Mouse (Mus musculus) ES-Bruce4 (cell line): ENCODE results near the gene Klf5. TPM values are rescaled to one million over a fixed set of nuclear protein-coding genes. Genes with fewer than 3 reads are reported as not detected.
A peak's percentile ranks its signal among the peaks of the same experiment; 100 is the strongest.

Experiments used
- H3K27ac ChIP-seq: 2 replicates; pipeline ENCODE4 v1.5.1; 2012; ENCODE audit warnings: low read length, inconsistent platforms; ENCODE audit not compliant: insufficient read depth
- H3K27me3 ChIP-seq: 2 replicates; pipeline ENCODE4 v1.6.1; 2012; ENCODE audit warnings: mild to moderate bottlenecking, low read length, inconsistent platforms; ENCODE audit not compliant: control insufficient read depth, poor library complexity, insufficient read depth, severe bottlenecking
- H3K36me3 ChIP-seq: 2 replicates; pipeline ENCODE4 v1.6.1; 2012; ENCODE audit warnings: inconsistent platforms, mild to moderate bottlenecking, low read length, moderate library complexity; ENCODE audit not compliant: control insufficient read depth, poor library complexity, insufficient read depth, severe bottlenecking
- H3K4me1 ChIP-seq: one replicate; pipeline ENCODE4 v1.8.1; 2011; ENCODE audit warnings: low read length; ENCODE audit not compliant: control insufficient read depth, insufficient read depth
- H3K4me3 ChIP-seq: 2 replicates; pipeline ENCODE4 v1.5.1; 2011; ENCODE audit warnings: low read depth, mild to moderate bottlenecking, low read length
- H3K9ac ChIP-seq: 2 replicates; pipeline ENCODE4 v1.6.1; 2012; ENCODE audit warnings: low read depth, mild to moderate bottlenecking, inconsistent platforms; ENCODE audit not compliant: poor library complexity, severe bottlenecking
- H3K9me3 ChIP-seq: replicated peaks from 2 replicates; pipeline ENCODE4 v1.6.1; 2012; ENCODE audit warnings: mild to moderate bottlenecking, low read length, inconsistent platforms; ENCODE audit not compliant: control insufficient read depth, poor library complexity, insufficient read depth, severe bottlenecking
- CTCF ChIP-seq: IDR thresholded peaks from one replicate; pipeline ENCODE4 v1.8.1; 2011; ENCODE audit warnings: low read depth, low read length
- EP300 ChIP-seq: IDR thresholded peaks from 2 replicates; pipeline ENCODE4 v1.6.1; 2011; ENCODE audit warnings: low read depth, low read length; ENCODE audit not compliant: insufficient read depth
- POLR2A ChIP-seq: IDR thresholded peaks from one replicate; pipeline ENCODE4 v1.8.1; 2011; ENCODE audit warnings: low read length; ENCODE audit not compliant: insufficient read depth
- polyA plus RNA-seq: library from polyadenylated mRNA; stranded (reverse); fragments of >200 nt; gene quantifications from 2 replicates; pipeline ENCODE4 v1.2.4, GENCODE M21; 2011; ENCODE audit warnings: low read depth; ENCODE audit not compliant: missing spikeins, insufficient read depth, insufficient read length

Klf5 gene
- polyA plus RNA-seq, 1 experiment: 122 TPM

DNA sequence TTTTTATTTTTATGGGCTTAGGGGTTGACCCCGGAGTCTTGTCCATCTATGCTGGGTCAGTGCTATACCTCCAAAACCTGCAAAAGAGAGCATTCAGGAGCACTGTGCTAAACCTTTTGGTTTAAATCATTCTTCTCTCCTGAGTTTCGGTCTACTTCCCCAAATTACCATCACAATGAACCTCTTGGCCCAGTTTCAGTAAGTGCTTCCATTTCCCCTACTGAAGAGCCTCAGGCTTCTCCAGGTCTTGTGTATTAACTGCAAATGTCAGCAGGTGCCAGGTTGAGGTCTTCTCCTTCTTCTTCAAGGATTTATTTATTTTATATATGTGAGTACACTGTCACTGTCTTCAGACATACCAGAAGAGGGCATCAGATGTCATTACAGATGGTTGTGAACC, 55.6 kb downstream of the Klf5 start:
- H3K9me3 ChIP-seq: no peaks in the 10 kb centered on the region
- H3K36me3 ChIP-seq: no peaks in the 10 kb centered on the region
- peaks cover 9% of the 10 kb centered on the region for H3K4me1 ChIP-seq
- no peak for TF ChIP-seq CTCF
- no peak for TF ChIP-seq POLR2A
- no peak for TF ChIP-seq EP300
- peak overlapping the region; percentile 96 for H3K27ac ChIP-seq
- no peak overlapping the region for H3K9ac ChIP-seq
- no peak overlapping the region for H3K4me3 ChIP-seq
- H3K27me3 ChIP-seq: no peaks in the 10 kb centered on the region

DNA sequence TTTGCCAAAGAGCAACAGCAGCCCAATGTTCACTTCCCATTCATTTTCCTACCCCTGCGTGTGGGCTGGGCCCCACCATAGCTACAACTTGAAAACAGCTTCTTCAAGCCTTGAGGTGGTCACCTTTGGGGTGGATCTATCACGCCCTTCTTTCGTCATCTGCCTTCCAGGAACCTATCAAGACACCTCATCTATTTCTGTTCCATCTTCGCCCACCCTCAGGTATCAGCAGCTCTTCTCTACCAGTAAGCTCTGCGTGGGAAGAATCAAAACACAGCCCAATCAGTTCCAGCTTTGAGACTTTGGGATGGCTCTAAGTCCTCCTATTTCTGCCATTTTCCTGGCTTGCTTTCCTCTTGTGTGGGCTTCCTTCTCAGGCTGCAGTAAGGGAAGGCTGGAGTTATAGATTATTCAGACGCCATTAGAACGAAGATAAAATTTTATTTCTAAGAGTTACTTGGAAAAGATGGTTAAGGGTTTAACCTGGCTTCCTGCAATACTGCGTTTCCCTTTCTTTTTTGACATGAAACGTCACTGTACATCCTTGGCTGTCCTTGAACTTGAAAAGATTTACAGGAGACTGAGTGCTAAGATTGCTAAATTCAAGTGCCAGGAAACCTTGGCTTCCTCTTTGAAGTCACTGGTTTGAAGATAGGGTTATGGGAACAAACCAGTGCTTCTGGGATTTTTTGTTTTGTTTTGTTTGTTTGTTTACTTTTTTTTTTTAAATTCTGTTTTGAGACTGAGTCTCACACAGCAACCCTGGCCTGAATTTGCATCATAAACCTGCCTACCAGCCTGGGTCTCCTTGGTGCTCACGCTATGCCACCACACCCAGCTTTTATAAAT, 56.5 kb downstream of the Klf5 start:
- H3K27me3 ChIP-seq: no peaks in the 10 kb centered on the region
- H3K9me3 ChIP-seq: no peaks in the 10 kb centered on the region
- no peak overlapping the region for H3K4me3 ChIP-seq
- H3K9ac ChIP-seq: no peak overlapping the region
- peaks cover 11% of the 10 kb centered on the region for H3K4me1 ChIP-seq
- H3K27ac ChIP-seq: peak overlapping the region; percentile 96
- no peak for TF ChIP-seq POLR2A
- TF ChIP-seq EP300: peak; percentile 87
- no peaks in the 10 kb centered on the region for H3K36me3 ChIP-seq

DNA sequence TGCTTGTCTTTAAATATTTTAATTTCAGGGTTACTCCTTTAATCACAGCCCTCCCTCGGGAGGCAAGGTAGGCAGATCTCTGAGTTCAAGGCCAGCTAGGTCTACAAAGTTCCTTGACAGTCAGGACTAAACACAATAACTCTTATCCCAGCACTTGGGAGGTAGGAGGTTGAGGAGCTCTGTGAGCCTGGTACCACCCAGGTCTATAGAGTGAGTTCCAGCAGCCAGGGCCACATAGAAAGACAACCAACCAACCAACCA, 57.0 kb downstream of the Klf5 start:
- H3K4me3 ChIP-seq: no peak overlapping the region
- TF ChIP-seq CTCF (no peak), POLR2A (no peak), EP300 (no peak)
- no peak overlapping the region for H3K9ac ChIP-seq
- no peaks in the 10 kb centered on the region for H3K36me3 ChIP-seq
- peaks cover 11% of the 10 kb centered on the region for H3K4me1 ChIP-seq
- H3K27me3 ChIP-seq: no peaks in the 10 kb centered on the region
- H3K27ac ChIP-seq: peak overlapping the region; percentile 96
- no peaks in the 10 kb centered on the region for H3K9me3 ChIP-seq

DNA sequence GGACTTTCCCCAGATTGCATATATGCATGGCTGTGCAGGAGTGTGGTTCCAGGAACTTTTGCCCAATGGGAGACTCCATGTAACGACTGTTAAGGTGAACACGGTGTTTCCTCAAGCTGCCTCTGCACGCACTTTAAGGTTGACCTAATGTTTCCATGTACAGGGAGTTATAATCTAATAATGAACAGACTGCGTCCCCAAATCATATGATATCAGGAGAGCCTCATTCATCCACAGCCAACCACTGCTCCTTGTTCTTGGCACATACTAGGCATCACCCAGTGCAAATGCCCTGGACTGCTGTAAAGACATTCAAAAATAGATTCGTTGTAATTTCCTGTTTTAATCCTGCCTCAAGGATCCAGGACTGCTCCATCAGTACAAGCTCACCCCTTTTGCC, 64.5 kb downstream of the Klf5 start:
- no peaks in the 10 kb centered on the region for H3K9me3 ChIP-seq
- TF ChIP-seq POLR2A (no peak), CTCF (no peak), EP300 (no peak)
- H3K9ac ChIP-seq: no peak overlapping the region
- H3K4me3 ChIP-seq: no peak overlapping the region
- H3K36me3 ChIP-seq: no peaks in the 10 kb centered on the region
- no peaks in the 10 kb centered on the region for H3K27me3 ChIP-seq
- no peak overlapping the region for H3K27ac ChIP-seq
- H3K4me1 ChIP-seq: peaks cover 1% of the 10 kb centered on the region

DNA sequence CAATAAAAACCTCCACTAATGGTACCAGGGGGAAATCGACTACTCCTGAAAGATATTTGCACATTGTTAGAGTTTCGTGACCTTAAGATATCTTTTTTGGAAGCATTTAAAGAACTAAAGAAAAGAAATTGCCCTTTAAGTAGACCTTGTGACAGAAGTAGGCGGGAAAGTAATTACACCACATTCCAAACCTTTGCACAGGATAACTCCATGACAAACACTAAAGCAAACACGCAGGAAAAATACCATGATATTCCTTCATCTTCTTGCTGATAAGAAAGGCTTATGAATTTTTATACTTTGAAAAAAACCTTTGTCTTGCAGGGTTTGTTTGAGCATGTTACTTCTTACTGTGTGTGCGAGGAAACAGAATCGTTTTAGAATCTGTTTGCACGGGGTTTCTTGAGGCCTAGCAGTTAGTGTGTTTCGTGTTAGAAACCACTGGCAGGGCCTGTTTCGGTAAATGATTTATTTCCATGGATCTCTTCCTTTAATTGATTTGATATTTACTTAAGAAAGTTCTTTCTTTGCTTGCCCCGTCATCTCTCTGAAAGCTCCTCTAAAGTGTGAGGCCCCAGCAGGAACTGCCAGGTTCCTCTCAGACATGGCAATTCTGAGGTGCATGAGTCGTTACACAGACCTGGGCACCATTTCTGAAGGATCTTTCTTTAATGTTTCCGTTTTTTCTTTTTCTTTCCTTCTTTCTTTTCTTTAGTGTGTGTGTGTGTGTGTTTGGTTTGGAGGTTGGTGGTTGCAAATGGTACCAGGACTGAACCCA, 65.7 kb downstream of the Klf5 start:
- Histone ChIP-seq H3K9me3 (no peaks in the 10 kb centered on the region), H3K4me1 (peaks cover 1% of the 10 kb centered on the region), H3K27me3 (no peaks in the 10 kb centered on the region), H3K4me3 (no peak overlapping the region), H3K9ac (no peak overlapping the region), H3K36me3 (no peaks in the 10 kb centered on the region), H3K27ac (no peak overlapping the region)
- TF ChIP-seq EP300 (no peak), CTCF (no peak)

Other genes with a start within 250 kb of the Klf5 start
- 25.3 and 26.7 TPM in 2 replicates for gene Pibf1, start 199.3 kb upstream of the Klf5 start, polyA plus RNA-seq
- 86.8 and 87.3 TPM in 2 replicates for gene Dis3, start 198.9 kb upstream of the Klf5 start, polyA plus RNA-seq